Mouse (Mus musculus): ENCODE data around the gene Vmn2r107. TPM values are rescaled to one million over a fixed set of nuclear protein-coding genes. Genes with fewer than 3 reads are reported as not detected.

Vmn2r107 gene
- not detected for total RNA-seq (2022)

DNA sequence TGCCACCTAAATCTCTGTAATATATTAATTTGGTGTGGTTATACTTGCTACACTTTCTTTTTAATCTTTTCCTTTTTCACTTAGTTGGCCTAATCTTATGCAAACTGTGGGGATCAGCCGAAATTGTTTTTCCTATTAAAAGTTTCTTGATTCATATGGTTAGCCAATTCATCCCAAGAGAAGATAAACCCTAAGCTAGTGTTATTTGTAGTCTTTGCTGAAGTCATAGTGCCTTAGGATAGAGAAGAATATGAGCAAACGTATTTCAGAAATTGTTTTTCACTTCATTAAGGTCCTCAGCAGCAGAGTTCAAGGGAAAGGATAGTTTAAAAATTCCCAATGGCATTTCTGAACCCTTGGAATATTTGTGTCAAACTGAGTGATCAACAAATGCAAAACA, at the start of gene Vmn2r107:
TSS of gene Vmn2r107 (plus strand) at position 301 of the 400 bp plus-strand sequence.
- DNase-seq (ENCODE audit: low spot score in 2 of 2): no peak

DNA sequence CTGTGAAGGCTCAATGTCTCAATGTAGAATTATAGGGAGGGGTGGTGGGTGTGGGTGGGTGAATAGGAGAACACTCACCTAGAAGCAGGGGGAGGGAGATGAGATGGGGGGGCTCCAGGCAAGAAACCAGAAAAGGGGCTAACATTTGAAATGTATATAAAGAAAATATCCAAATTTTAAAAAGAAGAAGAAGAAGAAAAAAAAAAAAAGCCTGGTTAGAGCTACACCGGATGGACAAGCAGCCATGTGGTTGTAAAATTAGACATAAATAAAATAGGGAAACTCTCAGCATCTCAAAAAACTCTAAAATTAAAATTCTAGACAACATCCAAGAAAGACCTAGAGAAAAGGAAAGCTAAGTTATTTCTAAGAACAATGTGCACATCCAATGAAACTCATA, 39.3 kb upstream of the Vmn2r107 start:
- no peak for DNase-seq (ENCODE audit: low spot score in 2 of 2)

DNA sequence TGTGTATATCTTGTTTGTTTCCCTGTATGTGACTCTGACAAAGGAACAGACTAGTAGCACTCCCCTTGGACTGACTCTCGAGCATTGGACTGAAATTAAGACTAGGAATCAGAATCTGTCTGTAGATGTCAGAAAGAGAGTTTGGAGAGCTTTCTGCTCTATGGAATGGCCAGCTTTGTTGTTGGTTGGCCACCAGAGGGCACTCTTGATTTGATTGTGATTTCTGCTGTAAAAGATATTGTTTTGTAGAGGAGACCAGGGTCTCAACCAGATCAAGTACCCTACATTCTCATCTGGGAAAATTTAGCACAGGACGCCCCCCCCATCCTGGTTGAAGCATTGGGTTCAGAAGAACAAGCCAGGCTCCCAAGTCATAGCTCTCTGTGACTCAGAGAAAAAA, 54.1 kb downstream of the Vmn2r107 start:
- no peak for DNase-seq (ENCODE audit: low spot score in 2 of 2)

DNA sequence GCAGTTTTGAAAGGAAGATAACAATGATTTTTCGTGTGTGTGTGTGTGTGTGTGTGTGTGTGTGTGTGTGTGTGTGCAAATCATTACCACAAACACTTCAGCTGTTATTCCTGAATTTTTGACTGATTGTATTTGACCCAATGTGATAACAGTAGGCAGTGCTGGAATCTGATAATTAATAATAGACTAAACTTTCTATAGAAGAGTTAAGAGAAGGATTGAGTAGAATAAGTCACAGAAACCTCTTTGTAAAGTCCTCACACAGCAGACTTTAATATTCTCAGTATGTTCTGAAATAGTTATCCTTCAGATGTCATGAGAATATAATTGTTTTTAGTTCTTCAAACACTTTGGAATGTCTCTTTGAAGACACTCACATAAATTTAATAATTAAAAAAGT, 68.8 kb downstream of the Vmn2r107 start, which contains the start of gene Vmn1r224:
TSS of gene Vmn1r224 (plus strand) at position 301 of the 400 bp plus-strand sequence.
- DNase-seq (ENCODE audit: low spot score in 2 of 2): no peak

Other genes starting within 250 kb of the Vmn2r107 start
- not detected for gene Fpr-rs7, start 231.0 kb upstream of the Vmn2r107 start, total RNA-seq (2022)
- gene Fpr-rs6, start 162.1 kb upstream of the Vmn2r107 start, total RNA-seq (2022): not detected
- gene Vmn2r105, start 110.2 kb upstream of the Vmn2r107 start, total RNA-seq (2022): not detected
- gene Vmn2r106, start 59.7 kb upstream of the Vmn2r107 start, total RNA-seq (2022): not detected
- gene Vmn1r224, start 68.9 kb downstream of the Vmn2r107 start, total RNA-seq (2022): not detected
- gene Vmn2r108, start 136.1 kb downstream of the Vmn2r107 start, total RNA-seq (2022): under 1 TPM in 2 of 4 experiments, not detected in 2; 0.04 to 0.12 TPM
- gene Vmn1r225, start 152.9 kb downstream of the Vmn2r107 start, total RNA-seq (2022): not detected
- not detected for gene Vmn2r109, start 219.5 kb downstream of the Vmn2r107 start, total RNA-seq (2022)